Mouse (Mus musculus): ENCODE measurements around the gene Hoxa7. TPM values are rescaled to one million over a fixed set of nuclear protein-coding genes. Genes with fewer than 3 reads are reported as not detected.
A peak's percentile ranks its signal among the peaks of the same experiment; 100 is the strongest.

The Hoxa7 gene
- polyA plus RNA-seq, 1 experiment from 2014 or later = 0.59 TPM

GRCm38 (mm10) chr6:52243681-52244121 lies 22.0 kb upstream of the Hoxa7 start:
- Histone ChIP-seq H3K27ac (replicated peaks) (no peak overlapping the region), H3K4me2 (no peak overlapping the region)
- 2% methylated on average over 12 of the region's 12 CpGs for WGBS

DNA sequence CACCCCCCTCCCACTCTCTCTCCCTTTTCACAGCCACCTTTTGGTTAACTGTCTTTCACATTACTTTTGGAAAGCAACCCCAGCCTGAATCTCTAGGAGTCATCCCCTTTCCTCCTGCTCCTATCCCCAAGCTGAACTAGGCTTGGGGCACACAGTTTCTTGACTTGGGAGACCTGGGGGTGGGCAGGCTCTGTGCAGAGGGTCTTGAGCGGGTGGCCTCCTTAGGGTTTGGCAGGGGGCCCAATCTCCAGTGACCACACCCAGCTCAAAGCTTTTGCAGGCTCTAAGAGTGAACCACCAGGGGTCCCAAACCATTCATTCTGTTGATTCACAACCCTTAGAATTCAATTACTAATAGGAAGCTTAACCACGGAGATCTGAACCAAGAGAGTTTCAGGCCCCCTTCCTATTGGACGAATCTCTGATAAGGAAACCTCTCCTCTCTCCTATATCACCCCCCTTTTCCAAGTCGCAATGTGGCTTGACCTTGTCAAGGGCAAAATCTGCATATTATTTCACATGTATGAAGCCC lies 21.2 kb upstream of the Hoxa7 start:
- ATAC-seq (ENCODE audit: extremely low read depth, insufficient number of reproducible peaks, low FRiP score, low TSS enrichment) = no peak
- 4% methylated on average over 4 of the region's 4 CpGs for WGBS
- no peak overlapping the region for H3K27ac ChIP-seq (replicated peaks)

More at GRCm38 (mm10) chr6:52243681-52244121, 22.0 kb upstream of the Hoxa7 start:
- H3K4me1 ChIP-seq = peaks cover 13% of the 10 kb centered on the region; the same call in 1 of the 2 replicates
- ATAC-seq (ENCODE audit: extremely low read depth, insufficient number of reproducible peaks, low FRiP score, low TSS enrichment) = no peak
- no peaks in the 10 kb centered on the region for H3K9me3 ChIP-seq
- peaks cover 99% of the 10 kb centered on the region for H3K27me3 ChIP-seq (replicated peaks)
- no peaks in the 10 kb centered on the region for H3K36me3 ChIP-seq
- H3K9ac ChIP-seq = no peak overlapping the region
- no peak overlapping the region; the same call in 1 of the 2 replicates for H3K4me3 ChIP-seq

DNA sequence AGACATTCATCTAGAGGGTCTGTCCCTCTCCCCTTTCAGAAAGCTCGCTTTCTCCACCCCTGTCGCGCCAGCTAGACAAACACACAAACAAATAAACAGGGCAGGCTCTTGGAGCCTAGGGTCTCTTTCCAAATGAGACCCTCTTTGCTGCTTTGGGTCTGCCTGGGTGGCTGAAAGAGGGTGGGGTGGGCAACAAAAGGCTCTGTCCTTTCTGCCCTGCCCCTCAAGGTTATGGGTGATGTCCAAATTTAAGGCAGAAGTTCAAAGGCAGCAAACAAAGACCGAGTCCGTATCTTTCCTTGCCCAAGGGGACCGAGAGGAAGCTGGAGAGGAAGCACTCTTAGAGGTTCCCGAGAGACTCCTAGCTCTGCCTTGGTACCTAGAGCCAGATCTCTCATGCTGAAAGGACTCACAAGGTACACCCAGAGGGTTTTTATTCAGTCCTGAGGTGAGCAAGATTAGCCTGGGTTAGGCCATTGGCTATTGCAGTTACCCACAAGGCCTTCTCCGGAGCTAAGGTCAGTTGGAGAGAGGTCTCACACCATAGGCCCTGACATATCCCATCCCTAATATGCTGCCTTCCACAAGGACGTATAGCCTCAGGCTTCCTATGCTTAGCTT lies 19.5 kb upstream of the Hoxa7 start:
- no peak overlapping the region for H3K4me3 ChIP-seq
- no peak overlapping the region for H3K27ac ChIP-seq (replicated peaks)
- peaks cover 99% of the 10 kb centered on the region for H3K27me3 ChIP-seq (replicated peaks)
- H3K36me3 ChIP-seq = no peaks in the 10 kb centered on the region
- no peak overlapping the region for H3K4me2 ChIP-seq
- H3K4me1 ChIP-seq = peaks cover 13% of the 10 kb centered on the region; the same call in 1 of the 2 replicates
- no peak for ATAC-seq (ENCODE audit: extremely low read depth, insufficient number of reproducible peaks, low FRiP score, low TSS enrichment)
- no peaks in the 10 kb centered on the region for H3K9me3 ChIP-seq
- no peak overlapping the region for H3K9ac ChIP-seq
- 3% methylated on average over 9 of the region's 9 CpGs for WGBS

More for the DNA sequence above, 21.2 kb upstream of the Hoxa7 start:
- Histone ChIP-seq H3K9me3 (no peaks in the 10 kb centered on the region), H3K9ac (no peak overlapping the region), H3K4me1 (peaks cover 13% of the 10 kb centered on the region; the same call in 1 of the 2 replicates), H3K27me3 (replicated peaks) (peaks cover 99% of the 10 kb centered on the region), H3K36me3 (no peaks in the 10 kb centered on the region), H3K4me3 (no peak overlapping the region), H3K4me2 (no peak overlapping the region)

- WGBS = 2% methylated on average over 35 of the region's 35 CpGs
- H3K27me3 ChIP-seq (replicated peaks) = peaks cover 99% of the 10 kb centered on the region
- H3K4me3 ChIP-seq = peak within 1 kb of the TSS; percentile 36
- no peak for ATAC-seq (ENCODE audit: extremely low read depth, insufficient number of reproducible peaks, low FRiP score, low TSS enrichment)
- peak within 1 kb of the TSS; percentile 57 for H3K4me2 ChIP-seq
- H3K9me3 ChIP-seq = no peaks in the 10 kb centered on the region
- peaks cover 13% of the 10 kb centered on the region; the same call in 1 of the 2 replicates for H3K4me1 ChIP-seq
- H3K9ac ChIP-seq = no peak within 1 kb of the TSS
- no peaks in the 10 kb centered on the region for H3K36me3 ChIP-seq
- H3K27ac ChIP-seq (replicated peaks) = no peak within 1 kb of the TSS
These were observed 18.8 kb upstream of the Hoxa7 start, which contains the start of gene Hoxa10 for GRCm38 (mm10) chr6:52240389-52241000. Hoxa10 (minus strand) TSS chr6:52240854.

- Histone ChIP-seq H3K36me3 (no peaks in the 10 kb centered on the region), H3K4me1 (peaks cover 8% of the 10 kb centered on the region; the same call in 1 of the 2 replicates), H3K4me2 (peak overlapping the region; percentile 57), H3K9ac (no peak overlapping the region), H3K27ac (replicated peaks) (no peak overlapping the region), H3K4me3 (peak overlapping the region; percentile 36), H3K27me3 (replicated peaks) (peaks cover 99% of the 10 kb centered on the region), H3K9me3 (no peaks in the 10 kb centered on the region)
- 2% methylated on average over 30 of the region's 30 CpGs for WGBS
- ATAC-seq (ENCODE audit: extremely low read depth, insufficient number of reproducible peaks, low FRiP score, low TSS enrichment) = no peak
These were observed 18.2 kb upstream of the Hoxa7 start for GRCm38 (mm10) chr6:52239625-52240388.

DNA sequence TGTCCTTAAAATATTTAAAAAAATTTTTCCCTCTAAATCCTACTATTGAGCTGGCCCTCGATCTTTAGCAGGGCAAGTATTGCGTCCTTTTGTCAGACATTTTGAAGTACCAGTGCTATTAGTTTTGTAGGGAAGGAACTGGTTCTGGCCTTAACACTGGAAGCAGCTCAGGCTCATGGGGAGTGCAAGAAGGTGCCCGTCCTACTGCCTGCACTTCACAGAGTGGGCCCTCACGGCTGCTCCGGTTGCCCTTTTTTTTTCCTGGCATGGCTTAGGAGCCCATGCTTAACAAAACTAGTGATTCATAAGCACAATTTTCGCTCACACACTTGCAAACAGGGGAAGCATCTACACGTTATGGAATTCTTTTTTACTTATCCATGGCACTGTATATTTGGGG lies 17.3 kb upstream of the Hoxa7 start:
- Histone ChIP-seq H3K9me3 (no peaks in the 10 kb centered on the region), H3K36me3 (no peaks in the 10 kb centered on the region), H3K4me1 (peaks cover 10% of the 10 kb centered on the region; the same call in 1 of the 2 replicates), H3K9ac (no peak overlapping the region), H3K27ac (replicated peaks) (no peak overlapping the region), H3K4me3 (no peak overlapping the region), H3K4me2 (no peak overlapping the region), H3K27me3 (replicated peaks) (peaks cover 99% of the 10 kb centered on the region)
- no peak for ATAC-seq (ENCODE audit: extremely low read depth, insufficient number of reproducible peaks, low FRiP score, low TSS enrichment)
- WGBS = 4% methylated on average over 7 of the region's 7 CpGs

GRCm38 (mm10) chr6:52238155-52238545 lies 16.5 kb upstream of the Hoxa7 start:
- H3K36me3 ChIP-seq = no peaks in the 10 kb centered on the region
- H3K4me3 ChIP-seq = no peak overlapping the region
- H3K9ac ChIP-seq = no peak overlapping the region
- H3K9me3 ChIP-seq = no peaks in the 10 kb centered on the region
- 4% methylated on average over 7 of the region's 7 CpGs for WGBS
- H3K4me2 ChIP-seq = no peak overlapping the region
- peaks cover 13% of the 10 kb centered on the region; the same call in 1 of the 2 replicates for H3K4me1 ChIP-seq
- no peak overlapping the region for H3K27ac ChIP-seq (replicated peaks)
- H3K27me3 ChIP-seq (replicated peaks) = peaks cover 99% of the 10 kb centered on the region
- ATAC-seq (ENCODE audit: extremely low read depth, insufficient number of reproducible peaks, low FRiP score, low TSS enrichment) = no peak

- H3K4me3 ChIP-seq = no peak overlapping the region
- 9% methylated on average over 10 of the region's 10 CpGs for WGBS
- no peaks in the 10 kb centered on the region for H3K9me3 ChIP-seq
- H3K4me2 ChIP-seq = no peak overlapping the region
- no peak for ATAC-seq (ENCODE audit: extremely low read depth, insufficient number of reproducible peaks, low FRiP score, low TSS enrichment)
- H3K27ac ChIP-seq (replicated peaks) = no peak overlapping the region
- H3K27me3 ChIP-seq (replicated peaks) = peaks cover 99% of the 10 kb centered on the region
- peaks cover 13% of the 10 kb centered on the region; the same call in 1 of the 2 replicates for H3K4me1 ChIP-seq
- H3K36me3 ChIP-seq = no peaks in the 10 kb centered on the region
- no peak overlapping the region for H3K9ac ChIP-seq
These were observed 15.9 kb upstream of the Hoxa7 start for GRCm38 (mm10) chr6:52237346-52238154.

- H3K4me3 ChIP-seq = no peak overlapping the region
- 10% methylated on average over 3 of the region's 3 CpGs for WGBS
- no peaks in the 10 kb centered on the region for H3K9me3 ChIP-seq
- H3K36me3 ChIP-seq = no peaks in the 10 kb centered on the region
- H3K4me2 ChIP-seq = no peak overlapping the region
- H3K4me1 ChIP-seq = peaks cover 13% of the 10 kb centered on the region; the same call in 1 of the 2 replicates
- peaks cover 99% of the 10 kb centered on the region for H3K27me3 ChIP-seq (replicated peaks)
- no peak overlapping the region for H3K9ac ChIP-seq
- ATAC-seq (ENCODE audit: extremely low read depth, insufficient number of reproducible peaks, low FRiP score, low TSS enrichment) = no peak
- H3K27ac ChIP-seq (replicated peaks) = no peak overlapping the region
These were observed 15.2 kb upstream of the Hoxa7 start for GRCm38 (mm10) chr6:52236806-52237205.

GRCm38 (mm10) chr6:52235866-52236265 lies 14.2 kb upstream of the Hoxa7 start:
- 26% methylated on average over 6 of the region's 6 CpGs for WGBS

More at GRCm38 (mm10) chr6:52235866-52236265, 14.2 kb upstream of the Hoxa7 start:
- Histone ChIP-seq H3K27ac (replicated peaks) (no peak overlapping the region), H3K36me3 (no peaks in the 10 kb centered on the region), H3K9ac (no peak overlapping the region), H3K4me3 (no peak overlapping the region), H3K9me3 (no peaks in the 10 kb centered on the region), H3K27me3 (replicated peaks) (peaks cover 98% of the 10 kb centered on the region), H3K4me2 (no peak overlapping the region), H3K4me1 (peaks cover 13% of the 10 kb centered on the region; the same call in 1 of the 2 replicates)
- ATAC-seq (ENCODE audit: extremely low read depth, insufficient number of reproducible peaks, low FRiP score, low TSS enrichment) = no peak

Measured in heart, embryonic 13.5 days (tissue).